Comparison of ENCODE assay signal across 8 mouse cellular contexts in genomic region chr16:65560996-65561962, GRCm38 (mm10). TPM values are rescaled to one million over a fixed set of nuclear protein-coding genes. Genes with fewer than 3 reads are reported as not detected.
DNase-seq lines count a peak whose midpoint lies in the region; ATAC-seq lines count a peak whose summit lies in the region.

No protein-coding gene starts in this region.

- intact Hi-C loops in left cerebral cortex, postnatal 25 days (cut with DNase I): no loop called here
- intact Hi-C loops in left cerebral cortex, postnatal 10 days (cut with DNase I): no loop called here

- peak; percentile 21 to 22 for DNase-seq in left cerebral cortex, postnatal 25 days (ENCODE audit: low spot score in 2 of 2)
- DNase-seq in left cerebral cortex, postnatal 10 days (ENCODE audit: extremely low spot score in 1 of 2, low spot score in 2 of 2): no peak
- DNase-seq in R1 (ENCODE audit: low read depth, low spot score): peak; percentile 15
- DNase-seq in kidney, postnatal 14 days: peak; percentile 38
- no peak for DNase-seq in urinary bladder, postnatal 4 days (ENCODE audit: low spot score in 2 of 2)

- H3K4me1 ChIP-seq in forebrain, embryonic 16.5 days (replicated peaks; ENCODE audit: control insufficient read depth, insufficient read depth, low read length): peaks cover 11% of the 10 kb centered on the region
- peaks cover 13% of the 10 kb centered on the region for H3K4me1 ChIP-seq in midbrain, embryonic 16.5 days (ENCODE audit: control insufficient read depth, insufficient read depth, low read length)

- no peaks in the 10 kb centered on the region for H3K36me3 ChIP-seq in forebrain, embryonic 16.5 days (ENCODE audit: control insufficient read depth, insufficient read depth)
- no peaks in the 10 kb centered on the region for H3K36me3 ChIP-seq in midbrain, embryonic 16.5 days (ENCODE audit: control insufficient read depth, insufficient read depth, low read length)

- peak overlapping the region; percentile 100 for H3K4me3 ChIP-seq in forebrain, embryonic 16.5 days (replicated peaks; ENCODE audit: low read length)
- peak overlapping the region; percentile 100 for H3K4me3 ChIP-seq in midbrain, embryonic 16.5 days (ENCODE audit: low read depth, low read length)

- no peaks in the 10 kb centered on the region for H3K9me3 ChIP-seq in forebrain, embryonic 16.5 days (ENCODE audit: control insufficient read depth, low read length)
- no peaks in the 10 kb centered on the region for H3K9me3 ChIP-seq in midbrain, embryonic 16.5 days (replicated peaks; ENCODE audit: control insufficient read depth, low read length, poor library complexity, severe bottlenecking)

- peak overlapping the region; percentile 79 for H3K4me2 ChIP-seq in forebrain, embryonic 16.5 days (ENCODE audit: low read length)
- peak overlapping the region; percentile 67 for H3K4me2 ChIP-seq in midbrain, embryonic 16.5 days (ENCODE audit: low read length)

- H3K9ac ChIP-seq in forebrain, embryonic 16.5 days (replicated peaks; ENCODE audit: low read depth, low read length): peak overlapping the region; percentile 93
- peak overlapping the region; percentile 86 for H3K9ac ChIP-seq in midbrain, embryonic 16.5 days (ENCODE audit: low read depth, low read length)

- peak; percentile 16; the same call in 1 of the 2 replicates for ATAC-seq in forebrain, embryonic 16.5 days
- ATAC-seq in midbrain, embryonic 16.5 days: peak; percentile 49
- no peak for ATAC-seq in activated CD4-positive, CD25-positive, alpha-beta regulatory T cell, adult 4 months

- H3K27me3 ChIP-seq in forebrain, embryonic 16.5 days (replicated peaks; ENCODE audit: control insufficient read depth, insufficient read depth, low read length): no peaks in the 10 kb centered on the region
- H3K27me3 ChIP-seq in midbrain, embryonic 16.5 days (ENCODE audit: control insufficient read depth, insufficient read depth, low read depth, low read length): no peaks in the 10 kb centered on the region

- no peak overlapping the region for H3K27ac ChIP-seq in forebrain, embryonic 16.5 days (ENCODE audit: low read length)
- peak overlapping the region; percentile 56 for H3K27ac ChIP-seq in midbrain, embryonic 16.5 days (ENCODE audit: low read length)

- WGBS in forebrain, embryonic 16.5 days: 6% methylated on average over 8 of the region's 8 CpGs
- WGBS in midbrain, embryonic 16.5 days: 10% methylated on average over 8 of the region's 8 CpGs

RNA-seq across cellular contexts. Expression of gene Chmp2b, which starts 1.2 kb away (rescaled TPM):
- total RNA-seq in left cerebral cortex, postnatal 25 days (2021): 10 to 100 TPM; 66.6 to 74.8 TPM
- 10 to 100 TPM; 84.8 to 86.0 TPM for total RNA-seq in left cerebral cortex, postnatal 10 days (2021)
- polyA plus RNA-seq in forebrain, embryonic 16.5 days (2015; fragmentation: Nextera tagmentation; extraction: Ambion mirVana): 69.2 and 76.0 TPM in 2 replicates
- 121 and 136 TPM in 2 replicates for polyA plus RNA-seq in midbrain, embryonic 16.5 days (2015; fragmentation: Nextera tagmentation; extraction: Ambion mirVana)
- polyA plus RNA-seq in activated CD4-positive, CD25-positive, alpha-beta regulatory T cell, adult 4 months (2017; shearing (Covaris generic)): 10 to 100 TPM; 22.0 to 27.7 TPM

RNA-seq across cellular contexts. Expression of gene Pou1f1, which starts 41.0 kb away (rescaled TPM):
- total RNA-seq in left cerebral cortex, postnatal 25 days (2021): not detected
- total RNA-seq in left cerebral cortex, postnatal 10 days (2021): not detected
- polyA plus RNA-seq in forebrain, embryonic 16.5 days (2015; fragmentation: Nextera tagmentation; extraction: Ambion mirVana): not detected in 2 replicates
- polyA plus RNA-seq in midbrain, embryonic 16.5 days (2015; fragmentation: Nextera tagmentation; extraction: Ambion mirVana): not detected in 2 replicates
- polyA plus RNA-seq in activated CD4-positive, CD25-positive, alpha-beta regulatory T cell, adult 4 months (2017; shearing (Covaris generic)): under 1 TPM; 0.16 to 0.20 TPM

Comparison
In these comparisons a context has a peak if more than half of its experiments do, and no peak if none do; other contexts are left out.
1. DNase-seq: peak in left cerebral cortex, postnatal 25 days (2 of 2), R1 (single experiment) and kidney, postnatal 14 days (single experiment); none in left cerebral cortex, postnatal 10 days (0 of 2) and urinary bladder, postnatal 4 days (0 of 2).